Mouse (Mus musculus): Measurements from ENCODE around the gene Klk1b27.
"Not testable (repeated sequence)": the region's sequence is repeated elsewhere in the genome, so short reads cannot be mapped to it uniquely, and the experiment has no call there.

GRCm38 (mm10) chr7:44011868-44012267, 40.2 kb upstream of the Klk1b27 start, which contains the start of gene Klk1b26:
- TF ChIP-seq CTCF (IDR thresholded peaks at IDR 0.05; ENCODE audit: extremely low read depth, insufficient read depth, insufficient read length, insufficient replicate concordance); POLR2A (IDR thresholded peaks at IDR 0.05; ENCODE audit: low read depth, low read length): not testable (repeated sequence)
